Mouse (Mus musculus): ENCODE measurements at regions not wholly inside any gene's neighbourhood (a gene's known extent, or its start where the extent isn't known, plus 50 kb on each side); places are given as distances from the start of the nearest gene placed in this dataset.

DNA sequence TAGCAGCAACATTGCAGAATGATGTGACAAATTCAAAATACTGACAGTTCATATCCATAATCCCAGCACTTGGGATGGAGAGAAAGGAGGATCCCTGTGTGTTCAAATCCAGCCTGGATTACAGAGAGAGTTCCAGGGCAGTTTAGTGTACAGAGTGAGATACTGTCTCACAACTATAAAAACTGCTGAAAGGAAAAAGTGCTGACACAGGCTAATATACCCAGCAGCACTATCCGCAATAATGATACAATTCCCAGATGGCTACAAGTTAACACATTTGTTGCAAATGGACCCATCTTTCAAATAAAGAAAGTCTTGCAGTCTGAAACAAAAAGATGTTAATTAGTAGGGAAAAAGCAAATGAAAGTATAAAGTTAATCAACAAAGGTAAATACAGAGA, 510.9 kb downstream of the Synb start:
- no peak for DNase-seq

DNA sequence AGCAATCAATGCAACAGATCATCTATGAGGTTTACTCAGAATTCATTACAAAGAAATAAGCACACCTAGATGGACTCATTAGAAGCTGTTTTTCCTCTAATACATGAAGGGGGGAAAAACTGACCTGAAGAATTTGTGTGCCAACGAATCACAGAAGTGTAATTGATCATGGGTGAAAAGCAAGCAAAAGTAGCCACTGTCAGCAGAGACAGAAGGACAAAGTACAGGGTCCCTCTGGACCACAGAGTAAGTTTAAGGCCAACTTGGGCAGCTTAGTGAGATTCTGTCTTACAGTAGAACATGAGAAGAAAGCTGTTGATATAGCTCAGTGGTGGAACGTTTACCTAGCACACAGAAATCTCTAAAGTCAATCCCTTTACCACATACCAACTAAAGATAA, 523.7 kb downstream of the Synb start:
- no peak for DNase-seq

GRCm38 (mm10) chr14:68762916-68763315, 531.2 kb downstream of the Synb start:
- DNase-seq: peak; percentile 69 to 80

DNA sequence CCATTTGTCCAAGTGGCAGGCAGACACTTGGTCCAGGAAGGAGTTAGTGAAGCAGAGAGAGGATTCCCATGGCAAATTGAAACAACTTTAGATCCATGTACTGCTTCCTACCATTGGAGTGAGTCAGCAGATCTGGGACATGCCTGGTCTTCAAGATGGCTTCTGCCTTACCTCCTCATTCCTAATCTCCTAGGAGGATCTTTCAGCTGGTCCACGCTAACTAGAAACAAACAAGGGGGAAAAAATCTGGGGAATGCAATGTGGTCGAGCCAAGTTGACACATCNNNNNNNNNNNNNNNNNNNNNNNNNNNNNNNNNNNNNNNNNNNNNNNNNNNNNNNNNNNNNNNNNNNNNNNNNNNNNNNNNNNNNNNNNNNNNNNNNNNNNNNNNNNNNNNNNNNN, 549.4 kb downstream of the Synb start:
- DNase-seq: no peak

DNA sequence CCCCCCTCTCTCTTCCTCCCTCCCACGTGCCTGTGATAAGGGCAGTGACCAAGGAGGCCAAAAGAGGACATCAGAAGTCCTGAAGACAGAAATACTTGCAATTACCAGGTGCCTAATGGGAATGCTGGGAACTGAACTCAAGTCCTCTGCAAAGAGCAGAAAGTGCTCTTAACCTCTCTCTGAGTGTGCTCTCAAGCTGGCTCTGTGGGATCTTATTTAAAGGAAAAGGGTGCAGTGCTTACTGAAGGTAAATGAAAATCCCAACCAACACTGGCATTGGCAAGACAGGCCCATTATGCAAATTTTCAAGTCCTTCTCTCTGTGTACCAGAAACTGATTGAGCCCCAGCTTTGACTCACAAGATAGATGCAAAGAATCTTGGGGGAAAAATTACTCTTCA, 555.6 kb downstream of the Synb start:
- DNase-seq: no peak

DNA sequence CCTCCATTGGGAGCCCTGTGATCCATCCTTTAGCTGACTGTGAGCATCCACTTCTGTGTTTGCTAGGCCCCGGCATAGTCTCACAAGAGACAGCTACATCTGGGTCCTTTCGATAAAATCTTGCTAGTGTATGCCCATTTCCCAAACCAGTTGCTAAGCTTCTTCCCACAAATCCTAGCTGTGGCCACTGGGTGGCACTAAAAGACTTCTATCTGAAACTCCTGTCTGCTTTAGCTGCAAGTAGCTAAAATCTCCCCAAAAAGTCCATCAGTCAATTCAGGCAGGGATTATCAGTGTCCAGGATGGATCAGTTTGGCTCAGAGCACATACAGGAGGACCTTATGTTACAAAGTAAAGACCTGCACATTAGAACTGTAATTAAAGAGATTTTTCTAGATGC, 558.3 kb downstream of the Synb start:
- DNase-seq: peak; percentile 71 to 83

- DNase-seq: no peak
Observed at GRCm38 (mm10) chr14:68721156-68721555, 572.9 kb downstream of the Synb start.

DNA sequence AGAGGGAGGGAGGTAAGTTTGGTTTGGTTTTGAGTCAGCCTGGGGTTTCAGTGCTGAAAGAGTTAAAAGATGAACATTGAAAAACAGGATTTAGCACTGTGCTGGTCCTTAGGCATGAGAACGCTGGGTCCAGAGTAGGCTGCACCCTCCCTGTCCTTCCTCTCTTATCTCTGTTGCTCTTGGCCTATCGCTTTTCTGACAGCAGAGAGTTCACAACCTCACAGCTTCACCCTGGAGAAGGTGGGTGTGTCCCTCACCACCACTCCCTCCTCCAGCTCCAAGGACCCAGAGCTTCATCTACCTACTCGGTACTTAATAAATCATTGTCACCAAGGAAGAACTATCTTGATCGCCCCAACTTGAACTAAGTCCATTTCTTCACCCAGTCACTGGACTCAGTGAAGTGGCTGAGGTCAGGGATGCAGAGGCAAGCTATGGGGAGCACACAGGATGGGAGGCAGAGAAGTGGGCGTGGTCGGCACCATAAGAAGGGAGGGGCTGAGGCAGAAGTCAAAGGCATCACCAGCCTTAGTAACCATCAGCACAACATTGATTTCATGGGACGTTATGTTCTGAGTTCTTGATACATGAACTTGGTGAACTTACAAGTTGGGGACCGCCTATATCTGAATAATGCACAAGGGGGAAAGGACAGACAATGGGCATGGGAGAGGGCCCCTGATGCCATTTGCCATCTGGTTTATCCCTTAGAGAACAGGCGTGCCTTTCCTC, 574.5 kb downstream of the Synb start:
- DNase-seq: no peak

GRCm38 (mm10) chr14:68718846-68719245, 575.3 kb downstream of the Synb start:
- no peak for DNase-seq

Measured in cerebellum, postnatal 36 days (tissue).